8 mouse cellular contexts compared by ENCODE assay signal in the genomic region with DNA sequence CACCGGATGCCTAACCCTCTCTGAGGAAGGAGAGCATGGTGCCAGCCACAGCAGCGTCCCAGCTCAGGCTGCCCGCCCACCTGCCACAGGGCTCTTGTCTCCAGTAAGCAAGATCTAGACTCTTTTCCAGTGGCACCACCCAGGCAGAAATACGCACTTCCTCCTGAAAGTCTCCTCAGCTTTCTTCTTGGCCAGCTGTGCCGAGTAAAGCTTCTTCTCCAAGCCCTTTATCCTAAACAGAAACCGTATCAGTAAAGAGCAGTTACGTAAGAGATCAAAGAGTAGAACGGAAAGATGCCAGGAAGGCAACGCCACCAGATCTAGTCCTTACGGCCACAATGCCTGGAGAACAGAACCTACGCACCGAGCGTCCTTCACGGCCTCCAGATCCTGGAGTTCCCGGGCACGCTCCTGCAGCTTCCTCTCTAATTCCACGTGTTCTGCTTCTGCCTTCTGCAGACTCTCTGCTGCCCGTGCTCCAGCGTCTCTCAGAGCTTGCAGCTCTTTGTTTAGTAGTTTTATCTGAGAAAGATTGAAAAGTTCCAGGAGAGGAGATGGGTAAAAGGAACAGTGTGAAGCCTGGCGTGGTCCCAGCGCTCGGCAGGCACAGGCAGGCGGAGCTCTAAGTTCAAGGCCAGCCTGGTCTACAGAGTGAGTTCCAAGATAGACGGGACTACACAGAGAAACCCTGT. TPM values are rescaled to one million over a fixed set of nuclear protein-coding genes. Genes with fewer than 3 reads are reported as not detected.
DNase-seq lines count a peak whose midpoint lies in the region; ATAC-seq and TF ChIP-seq lines count a peak whose summit lies in the region.
"Had no signal": no experiment of that assay in that cellular context is flagged by ENCODE, and none has a peak within 500 bp of the region (broad histone marks: within the 10 kb centered on the region; RNA-seq: fewer than 3 reads in every experiment).

No protein-coding gene starts in this region.

- TF ChIP-seq CTCF in E14TG2a.4 (conservative IDR thresholded peaks at IDR 0.05; ENCODE audit: low read length) = no peak

- H3K4me2 ChIP-seq in kidney, embryonic 15.5 days = no peak overlapping the region
- H3K4me2 ChIP-seq in liver, embryonic 16.5 days (ENCODE audit: low read depth, low read length) = peak overlapping the region; percentile 13; the same call in 1 of the 2 replicates
- H3K4me2 ChIP-seq: hindbrain, embryonic 14.5 days had no signal

- peak overlapping the region; percentile 91; the same call in 1 of the 2 replicates for H3K27ac ChIP-seq in kidney, embryonic 15.5 days
- H3K27ac ChIP-seq in liver, embryonic 16.5 days (ENCODE audit: low read length) = no peak overlapping the region
- H3K27ac ChIP-seq: hindbrain, embryonic 14.5 days had no signal

- H3K36me3 ChIP-seq in kidney, embryonic 15.5 days = peaks cover 18% of the 10 kb centered on the region
- H3K36me3 ChIP-seq in E14TG2a.4 (ENCODE audit: insufficient read depth, low read length) = no peaks in the 10 kb centered on the region
- no peaks in the 10 kb centered on the region for H3K36me3 ChIP-seq in liver, embryonic 16.5 days (ENCODE audit: control insufficient read depth, insufficient read depth)

- no peaks in the 10 kb centered on the region for H3K9me3 ChIP-seq in kidney, embryonic 15.5 days (replicated peaks)
- peaks cover 11% of the 10 kb centered on the region for H3K9me3 ChIP-seq in E14TG2a.4 (ENCODE audit: low read length)
- H3K9me3 ChIP-seq in liver, embryonic 16.5 days (replicated peaks; ENCODE audit: control insufficient read depth, low read length) = no peaks in the 10 kb centered on the region

- DNase-seq in kidney, postnatal 4 days = no peak
- peak; percentile 83 for DNase-seq in adrenal gland, adult 2 months
- no peak for DNase-seq in adipocyte (ENCODE audit: low spot score)

- peaks cover 24% of the 10 kb centered on the region for H3K4me1 ChIP-seq in kidney, embryonic 15.5 days
- peaks cover 28% of the 10 kb centered on the region for H3K4me1 ChIP-seq in E14TG2a.4 (replicated peaks; ENCODE audit: low read depth, low read length)
- H3K4me1 ChIP-seq in liver, embryonic 16.5 days (ENCODE audit: control insufficient read depth, low read depth, low read length) = peaks cover 28% of the 10 kb centered on the region

- 81% methylated on average over 24 of the region's 24 CpGs for WGBS in kidney, embryonic 15.5 days
- WGBS in liver, embryonic 16.5 days (ENCODE audit: insufficient replicate concordance) = 66% methylated on average over 24 of the region's 24 CpGs

- H3K27me3 ChIP-seq in kidney, embryonic 15.5 days = no peaks in the 10 kb centered on the region
- no peaks in the 10 kb centered on the region for H3K27me3 ChIP-seq in E14TG2a.4 (ENCODE audit: insufficient read depth, low read length)
- H3K27me3 ChIP-seq in liver, embryonic 16.5 days (ENCODE audit: control insufficient read depth, insufficient read depth, low read depth, low read length) = no peaks in the 10 kb centered on the region

- no peak overlapping the region for H3K9ac ChIP-seq in kidney, embryonic 15.5 days
- H3K9ac ChIP-seq in liver, embryonic 16.5 days (ENCODE audit: low read depth, low read length) = no peak overlapping the region
- H3K9ac ChIP-seq: hindbrain, embryonic 14.5 days had no signal

- ATAC-seq in kidney, embryonic 15.5 days (replicated peaks; ENCODE audit: low FRiP score) = no peak
- ATAC-seq in liver, embryonic 16.5 days (ENCODE audit: low read depth) = no peak
- no peak for ATAC-seq in CD4-positive, CD25-positive, alpha-beta regulatory T cell, adult 4 months

- H3K4me3 ChIP-seq in kidney, embryonic 15.5 days (replicated peaks) = no peak overlapping the region
- H3K4me3 ChIP-seq in E14TG2a.4 (replicated peaks; ENCODE audit: low read length) = peak overlapping the region; percentile 20; the same call in 1 of the 2 replicates
- no peak overlapping the region for H3K4me3 ChIP-seq in liver, embryonic 16.5 days (ENCODE audit: low read depth, low read length)

RNA-seq across cellular contexts. Expression of gene Ccdc57, which starts 29.4 kb away (rescaled TPM):
- polyA plus RNA-seq in kidney, embryonic 15.5 days (2015; fragmentation: Nextera tagmentation; extraction: Ambion mirVana) = 8.0 and 8.4 TPM in 2 replicates
- 10 to 100 TPM in 1 of 2 experiments, 1 to 10 TPM in 1; 8.4 to 20.4 TPM for total RNA-seq in adrenal gland, adult 2 months (2021)
- polyA plus RNA-seq in adrenal gland, adult 2 months (2012; rRNA removed) = 2.7 and 3.5 TPM in 2 replicates
- polyA plus RNA-seq in liver, embryonic 16.5 days (2015; fragmentation: Nextera tagmentation; extraction: Ambion mirVana) = 1.6 and 1.7 TPM in 2 replicates
- 1 to 10 TPM in 1 of 2 experiments, under 1 TPM in 1; 0.12 to 1.1 TPM for polyA plus RNA-seq in CD4-positive, CD25-positive, alpha-beta regulatory T cell, adult 4 months (2017; shearing (Covaris generic))

RNA-seq across cellular contexts. Expression of gene Slc16a3, which starts 45.0 kb away (rescaled TPM):
- polyA plus RNA-seq in kidney, embryonic 15.5 days (2015; fragmentation: Nextera tagmentation; extraction: Ambion mirVana) = 54.0 and 66.0 TPM in 2 replicates
- 1 to 10 TPM; 1.2 to 1.3 TPM for total RNA-seq in adrenal gland, adult 2 months (2021)
- polyA plus RNA-seq in adrenal gland, adult 2 months (2012; rRNA removed) = 1.4 and 2.5 TPM in 2 replicates
- polyA plus RNA-seq in liver, embryonic 16.5 days (2015; fragmentation: Nextera tagmentation; extraction: Ambion mirVana) = 80.5 and 82.1 TPM in 2 replicates
- polyA plus RNA-seq in CD4-positive, CD25-positive, alpha-beta regulatory T cell, adult 4 months (2017; shearing (Covaris generic)) = 1 to 10 TPM; 3.5 to 5.3 TPM
